Mouse (Mus musculus): ENCODE measurements around the gene Atp5h.

- TF ChIP-seq ZNF384 (IDR thresholded peaks at IDR 0.05; ENCODE audit: low read depth, low read length), result no peak
- peak; percentile 90 for TF ChIP-seq MAFK (IDR thresholded peaks at IDR 0.05; ENCODE audit: insufficient read depth, low read depth, low read length)
- no peak for TF ChIP-seq CHD2 (IDR thresholded peaks at IDR 0.05; ENCODE audit: low read depth, low read length)
- no peak for TF ChIP-seq ZC3H11A (IDR thresholded peaks at IDR 0.05; ENCODE audit: borderline replicate concordance, low read depth, low read length)
- TF ChIP-seq HCFC1 (IDR thresholded peaks at IDR 0.05; ENCODE audit: borderline replicate concordance, insufficient read depth, low read length), result no peak
Measured at GRCm38 (mm10) chr11:115437571-115438122, 17.9 kb upstream of the Atp5h start.

All from ES-E14 (cell line).